In the genomic region with DNA sequence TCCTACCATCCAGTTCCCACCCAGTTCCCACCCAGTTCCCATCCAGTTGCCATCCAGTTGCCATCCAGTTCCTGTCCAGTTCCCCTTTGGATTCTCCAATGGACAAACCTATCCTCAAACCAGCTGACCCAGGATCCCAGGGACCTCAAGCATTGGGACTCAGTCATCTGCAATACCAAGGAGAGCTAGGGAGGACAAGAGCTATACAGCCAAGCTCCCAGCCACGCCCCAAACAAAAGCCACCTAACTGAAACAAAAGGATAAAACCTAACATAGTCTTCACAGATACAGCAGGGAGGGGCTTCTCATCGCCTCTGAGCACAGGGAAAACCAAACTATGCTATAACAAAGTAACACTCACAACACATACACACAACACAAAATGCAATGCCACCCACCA, we compare ENCODE assay signal across 32 mouse cellular contexts.
"Had no signal": no experiment of that assay in that cellular context is flagged by ENCODE, and none has a peak within 500 bp of the region (broad histone marks: within the 10 kb centered on the region; RNA-seq: fewer than 3 reads in every experiment).

No protein-coding gene starts in this region.

- H3K4me2 ChIP-seq: limb, embryonic 12.5 days; limb, embryonic 13.5 days; limb, embryonic 15.5 days; liver, embryonic 11.5 days; liver, embryonic 12.5 days; liver, embryonic 13.5 days; liver, embryonic 15.5 days; lung, embryonic 14.5 days; lung, embryonic 15.5 days; midbrain, embryonic 11.5 days; midbrain, embryonic 12.5 days; midbrain, embryonic 13.5 days; midbrain, embryonic 15.5 days; neural tube, embryonic 12.5 days had no signal

- H3K27ac ChIP-seq: limb, embryonic 10.5 days; limb, embryonic 12.5 days; limb, embryonic 13.5 days; limb, embryonic 15.5 days; liver, embryonic 12.5 days; liver, embryonic 13.5 days; liver, embryonic 14.5 days; liver, embryonic 15.5 days; lung, embryonic 15.5 days; macrophage; midbrain, embryonic 10.5 days; midbrain, embryonic 12.5 days; midbrain, embryonic 13.5 days; midbrain, embryonic 15.5 days; neural tube, embryonic 12.5 days had no signal

- H3K27me3 ChIP-seq: limb, embryonic 12.5 days; limb, embryonic 13.5 days; limb, embryonic 15.5 days; liver, embryonic 13.5 days; liver, embryonic 15.5 days; lung, embryonic 15.5 days; midbrain, embryonic 12.5 days; midbrain, embryonic 13.5 days; midbrain, embryonic 15.5 days; neural tube, embryonic 12.5 days had no signal

- ATAC-seq: liver, embryonic 12.5 days; liver, postnatal 0 days; lung, postnatal 0 days; midbrain, embryonic 13.5 days; midbrain, embryonic 15.5 days; midbrain, embryonic 16.5 days had no signal

- H3K9ac ChIP-seq: limb, embryonic 12.5 days; limb, embryonic 13.5 days; limb, embryonic 15.5 days; liver, embryonic 12.5 days; liver, embryonic 13.5 days; liver, embryonic 14.5 days; liver, embryonic 15.5 days; liver, postnatal 0 days; lung, embryonic 14.5 days; lung, embryonic 15.5 days; midbrain, embryonic 12.5 days; midbrain, embryonic 13.5 days; midbrain, embryonic 15.5 days; neural tube, embryonic 12.5 days had no signal

- H3K4me1 ChIP-seq: liver, embryonic 13.5 days; liver, embryonic 15.5 days; megakaryocyte, embryonic 14.5 days; midbrain, embryonic 10.5 days; midbrain, embryonic 12.5 days; midbrain, embryonic 13.5 days; midbrain, embryonic 15.5 days; neural tube, embryonic 12.5 days had no signal

- DNase-seq: left cerebral cortex, postnatal 4 days; liver; liver, embryonic 13.5 days; liver, postnatal 0 days; lung, adult 18-20 months; lung, adult 2 months; lung, embryonic 14.5 days; lung, postnatal 10 days; lung, postnatal 14 days; lung, postnatal 36 days; lung, postnatal 4 days; midbrain, embryonic 14.5 days had no signal

- H3K9me3 ChIP-seq: limb, embryonic 10.5 days; limb, embryonic 12.5 days; limb, embryonic 13.5 days; limb, embryonic 15.5 days; liver, embryonic 12.5 days; liver, embryonic 13.5 days; liver, embryonic 15.5 days; lung, embryonic 15.5 days; megakaryocyte, embryonic 14.5 days; midbrain, embryonic 10.5 days; midbrain, embryonic 12.5 days; midbrain, embryonic 13.5 days; midbrain, embryonic 15.5 days; neural tube, embryonic 12.5 days had no signal

- H3K36me3 ChIP-seq: limb, embryonic 10.5 days; limb, embryonic 12.5 days; limb, embryonic 13.5 days; limb, embryonic 15.5 days; liver, embryonic 12.5 days; liver, embryonic 13.5 days; liver, embryonic 15.5 days; lung, embryonic 15.5 days; midbrain, embryonic 10.5 days; midbrain, embryonic 12.5 days; midbrain, embryonic 13.5 days; midbrain, embryonic 15.5 days; neural tube, embryonic 12.5 days had no signal

- H3K4me3 ChIP-seq: limb, embryonic 10.5 days; limb, embryonic 12.5 days; limb, embryonic 13.5 days; limb, embryonic 15.5 days; liver, embryonic 12.5 days; liver, embryonic 13.5 days; liver, embryonic 15.5 days; lung, embryonic 15.5 days; megakaryocyte, embryonic 14.5 days; midbrain, embryonic 10.5 days; midbrain, embryonic 12.5 days; midbrain, embryonic 13.5 days; midbrain, embryonic 15.5 days; myocyte; neural tube, embryonic 12.5 days had no signal
